Mouse (Mus musculus): Measurements from ENCODE around the gene Ppp1r14c. TPM values are rescaled to one million over a fixed set of nuclear protein-coding genes. Genes with fewer than 3 reads are reported as not detected.

The Ppp1r14c gene
- polyA plus RNA-seq (2015; fragmentation: Nextera tagmentation; extraction: Ambion mirVana) = 1.7 and 2.0 TPM in 2 replicates

GRCm38 (mm10) chr10:3366036-3366869 lies at the start of gene Ppp1r14c:
TSS of gene Ppp1r14c (plus strand) at chr10:3366057.
- H3K27me3 ChIP-seq (replicated peaks; ENCODE audit: control insufficient read depth, insufficient read depth, low read length) = peaks cover 10% of the 10 kb centered on the region
- no peak within 1 kb of the TSS for H3K27ac ChIP-seq (ENCODE audit: low read length)
- H3K9me3 ChIP-seq (ENCODE audit: control insufficient read depth, low read length) = no peaks in the 10 kb centered on the region
- H3K36me3 ChIP-seq (ENCODE audit: control insufficient read depth, insufficient read depth, low read length) = no peaks in the 10 kb centered on the region
- H3K4me2 ChIP-seq (ENCODE audit: low read depth, low read length) = peak within 1 kb of the TSS; percentile 93
- ATAC-seq = peak; percentile 85
- H3K4me1 ChIP-seq (ENCODE audit: control insufficient read depth, insufficient read depth, low read length) = peaks cover 6% of the 10 kb centered on the region
- under 1% methylated on average over 73 of the region's 74 CpGs for whole genome bisulfite sequencing
- peak within 1 kb of the TSS; percentile 62 for H3K9ac ChIP-seq (ENCODE audit: low read depth, low read length)
- H3K4me3 ChIP-seq (ENCODE audit: low read length) = peak within 1 kb of the TSS; percentile 67

DNA sequence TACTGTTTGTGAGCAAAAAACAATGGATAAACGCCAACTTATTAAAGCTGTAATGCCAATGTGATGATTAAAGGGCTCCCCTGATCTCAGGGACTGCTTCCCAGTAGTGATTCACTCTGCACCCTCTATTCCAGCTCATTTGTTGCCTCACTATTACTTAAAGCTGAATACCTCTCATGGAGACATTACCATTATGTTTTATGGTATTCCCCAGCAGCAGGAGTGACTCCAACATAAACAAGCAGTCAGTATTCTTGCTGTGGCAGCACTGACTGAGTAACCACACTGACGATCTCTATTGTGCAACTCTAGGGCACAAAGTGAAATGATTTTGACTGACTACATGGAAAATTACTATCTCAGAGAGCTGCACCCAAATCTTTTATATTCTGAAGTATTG lies 44.5 kb upstream of the Ppp1r14c start:
- 82% methylated on average over 2 of the region's 2 CpGs for WGBS
- H3K9ac ChIP-seq (ENCODE audit: low read depth, low read length) = no peak overlapping the region
- no peaks in the 10 kb centered on the region for H3K27me3 ChIP-seq (replicated peaks; ENCODE audit: control insufficient read depth, insufficient read depth, low read length)
- no peaks in the 10 kb centered on the region for H3K4me1 ChIP-seq (ENCODE audit: control insufficient read depth, insufficient read depth, low read length)
- no peak for ATAC-seq
- no peaks in the 10 kb centered on the region for H3K36me3 ChIP-seq (ENCODE audit: control insufficient read depth, insufficient read depth, low read length)
- H3K4me3 ChIP-seq (ENCODE audit: low read length) = no peak overlapping the region
- 0 out of 2 replicates have a peak, but pooled peaks cover 3% of the 10 kb centered on the region for H3K9me3 ChIP-seq (ENCODE audit: control insufficient read depth, low read length)
- H3K27ac ChIP-seq (ENCODE audit: low read length) = no peak overlapping the region
- H3K4me2 ChIP-seq (ENCODE audit: low read depth, low read length) = no peak overlapping the region

- Histone ChIP-seq H3K9ac (ENCODE audit: low read depth, low read length) (no peak overlapping the region), H3K4me2 (ENCODE audit: low read depth, low read length) (no peak overlapping the region), H3K9me3 (ENCODE audit: control insufficient read depth, low read length) (0 out of 2 replicates have a peak, but pooled peaks cover 3% of the 10 kb centered on the region), H3K27me3 (replicated peaks; ENCODE audit: control insufficient read depth, insufficient read depth, low read length) (no peaks in the 10 kb centered on the region), H3K4me3 (ENCODE audit: low read length) (no peak overlapping the region), H3K27ac (ENCODE audit: low read length) (no peak overlapping the region), H3K36me3 (ENCODE audit: control insufficient read depth, insufficient read depth, low read length) (no peaks in the 10 kb centered on the region), H3K4me1 (ENCODE audit: control insufficient read depth, insufficient read depth, low read length) (no peaks in the 10 kb centered on the region)
- ATAC-seq = no peak
- 74% methylated on average over 1 of the region's 1 CpGs for WGBS
Observed at GRCm38 (mm10) chr10:3325447-3325846, 40.4 kb upstream of the Ppp1r14c start.

DNA sequence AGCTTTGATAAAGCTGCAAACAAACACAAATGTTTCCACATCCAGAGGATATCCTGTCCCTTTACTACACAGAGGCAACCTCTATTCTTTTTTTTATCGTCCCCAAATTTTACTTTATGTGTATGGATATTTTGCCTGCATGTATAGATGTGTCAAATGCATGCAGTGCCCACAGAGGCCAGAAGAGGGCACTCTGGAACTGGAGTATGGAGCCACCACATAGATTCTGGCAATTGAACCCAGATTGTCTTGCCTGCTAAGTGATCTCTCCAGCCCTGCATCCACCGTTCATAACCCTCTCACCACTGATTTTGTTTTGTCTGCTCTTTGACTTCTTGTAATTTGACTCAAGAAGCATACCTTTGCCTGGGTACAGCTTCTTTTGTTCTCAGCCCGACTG lies 33.0 kb upstream of the Ppp1r14c start:
- no peak for ATAC-seq
- no peaks in the 10 kb centered on the region for H3K27me3 ChIP-seq (replicated peaks; ENCODE audit: control insufficient read depth, insufficient read depth, low read length)
- 30% methylated on average over 3 of the region's 3 CpGs for WGBS
- no peak overlapping the region for H3K4me3 ChIP-seq (ENCODE audit: low read length)
- no peaks in the 10 kb centered on the region for H3K36me3 ChIP-seq (ENCODE audit: control insufficient read depth, insufficient read depth, low read length)
- no peak overlapping the region for H3K27ac ChIP-seq (ENCODE audit: low read length)
- no peaks in the 10 kb centered on the region for H3K9me3 ChIP-seq (ENCODE audit: control insufficient read depth, low read length)
- no peaks in the 10 kb centered on the region for H3K4me1 ChIP-seq (ENCODE audit: control insufficient read depth, insufficient read depth, low read length)
- H3K4me2 ChIP-seq (ENCODE audit: low read depth, low read length) = no peak overlapping the region
- no peak overlapping the region for H3K9ac ChIP-seq (ENCODE audit: low read depth, low read length)

GRCm38 (mm10) chr10:3334570-3334969 lies 31.3 kb upstream of the Ppp1r14c start:
- H3K27ac ChIP-seq (ENCODE audit: low read length) = no peak overlapping the region
- no peak for ATAC-seq
- no peaks in the 10 kb centered on the region for H3K36me3 ChIP-seq (ENCODE audit: control insufficient read depth, insufficient read depth, low read length)
- H3K4me2 ChIP-seq (ENCODE audit: low read depth, low read length) = no peak overlapping the region
- no peak overlapping the region for H3K9ac ChIP-seq (ENCODE audit: low read depth, low read length)
- H3K4me3 ChIP-seq (ENCODE audit: low read length) = no peak overlapping the region
- no peaks in the 10 kb centered on the region for H3K9me3 ChIP-seq (ENCODE audit: control insufficient read depth, low read length)
- H3K4me1 ChIP-seq (ENCODE audit: control insufficient read depth, insufficient read depth, low read length) = no peaks in the 10 kb centered on the region
- no peaks in the 10 kb centered on the region for H3K27me3 ChIP-seq (replicated peaks; ENCODE audit: control insufficient read depth, insufficient read depth, low read length)

DNA sequence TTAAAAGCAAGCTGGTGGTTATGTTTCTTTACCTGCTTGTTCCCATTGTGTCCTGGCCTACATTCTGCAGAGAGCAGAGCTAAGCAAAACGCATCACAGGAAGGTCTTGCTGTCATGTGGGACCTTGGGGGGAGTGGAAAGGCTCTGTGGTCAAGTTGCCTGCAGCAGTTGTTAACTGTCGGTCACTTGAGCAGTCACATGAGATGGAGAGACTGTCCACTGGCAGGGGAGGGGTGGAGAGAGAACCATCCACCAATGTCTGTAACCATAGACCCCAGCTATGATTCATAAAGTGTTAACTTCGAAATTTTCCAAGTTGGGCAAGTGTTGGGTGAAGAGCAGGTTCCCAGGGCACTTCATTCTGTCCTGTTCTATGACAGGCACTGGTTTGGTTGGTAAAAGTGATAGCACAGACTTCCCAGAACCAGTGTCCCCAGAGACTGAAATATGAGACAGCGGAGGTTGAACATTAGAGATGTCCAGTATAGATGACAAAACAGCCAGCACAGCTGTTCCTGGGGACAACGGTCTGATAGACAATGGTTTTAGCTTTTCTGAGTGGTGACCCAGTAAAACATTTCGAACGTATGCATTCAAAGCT lies 29.0 kb upstream of the Ppp1r14c start:
- 71% methylated on average over 7 of the region's 7 CpGs for WGBS
- H3K4me3 ChIP-seq (ENCODE audit: low read length) = no peak overlapping the region
- H3K4me1 ChIP-seq (ENCODE audit: control insufficient read depth, insufficient read depth, low read length) = no peaks in the 10 kb centered on the region
- H3K27me3 ChIP-seq (replicated peaks; ENCODE audit: control insufficient read depth, insufficient read depth, low read length) = no peaks in the 10 kb centered on the region
- no peaks in the 10 kb centered on the region for H3K36me3 ChIP-seq (ENCODE audit: control insufficient read depth, insufficient read depth, low read length)
- H3K4me2 ChIP-seq (ENCODE audit: low read depth, low read length) = no peak overlapping the region
- no peak for ATAC-seq
- no peak overlapping the region for H3K9ac ChIP-seq (ENCODE audit: low read depth, low read length)
- H3K9me3 ChIP-seq (ENCODE audit: control insufficient read depth, low read length) = no peaks in the 10 kb centered on the region
- no peak overlapping the region for H3K27ac ChIP-seq (ENCODE audit: low read length)

DNA sequence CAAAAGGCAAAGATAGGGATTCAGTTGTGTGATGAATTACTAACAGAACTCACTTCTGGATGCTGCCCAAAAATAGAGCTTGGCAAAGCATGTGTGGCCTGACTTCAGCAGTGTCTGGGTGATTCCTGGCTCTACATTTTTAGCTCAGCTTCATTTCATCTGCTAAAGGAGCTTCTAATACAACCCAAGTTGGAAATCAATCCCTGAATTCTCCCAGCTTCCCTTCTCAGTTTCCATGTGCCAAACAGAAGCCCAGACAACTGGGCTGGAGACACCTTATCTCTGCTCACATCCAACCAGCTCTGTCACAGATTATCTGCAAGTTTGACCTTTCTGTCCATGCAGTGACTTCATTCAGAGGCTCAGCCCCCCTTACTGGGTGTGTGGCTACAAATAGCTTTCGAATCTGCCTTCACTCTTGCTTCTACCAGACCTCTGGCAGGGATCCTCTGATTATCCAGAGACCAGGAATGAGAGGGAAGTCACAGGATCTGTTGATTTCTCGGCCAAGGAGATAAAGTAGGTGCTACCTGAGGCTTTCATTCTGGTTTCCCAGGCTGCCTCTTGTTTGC lies 28.4 kb upstream of the Ppp1r14c start:
- ATAC-seq = no peak
- no peaks in the 10 kb centered on the region for H3K9me3 ChIP-seq (ENCODE audit: control insufficient read depth, low read length)
- WGBS = 38% methylated on average over 2 of the region's 2 CpGs
- no peaks in the 10 kb centered on the region for H3K27me3 ChIP-seq (replicated peaks; ENCODE audit: control insufficient read depth, insufficient read depth, low read length)
- H3K4me2 ChIP-seq (ENCODE audit: low read depth, low read length) = no peak overlapping the region
- no peak overlapping the region for H3K4me3 ChIP-seq (ENCODE audit: low read length)
- H3K27ac ChIP-seq (ENCODE audit: low read length) = no peak overlapping the region
- no peak overlapping the region for H3K9ac ChIP-seq (ENCODE audit: low read depth, low read length)
- no peaks in the 10 kb centered on the region for H3K4me1 ChIP-seq (ENCODE audit: control insufficient read depth, insufficient read depth, low read length)
- H3K36me3 ChIP-seq (ENCODE audit: control insufficient read depth, insufficient read depth, low read length) = no peaks in the 10 kb centered on the region

GRCm38 (mm10) chr10:3345706-3346105 lies 20.2 kb upstream of the Ppp1r14c start:
- 56% methylated on average over 5 of the region's 5 CpGs for WGBS
- Histone ChIP-seq H3K36me3 (ENCODE audit: control insufficient read depth, insufficient read depth, low read length) (no peaks in the 10 kb centered on the region), H3K27ac (ENCODE audit: low read length) (no peak overlapping the region), H3K9me3 (ENCODE audit: control insufficient read depth, low read length) (no peaks in the 10 kb centered on the region), H3K27me3 (replicated peaks; ENCODE audit: control insufficient read depth, insufficient read depth, low read length) (no peaks in the 10 kb centered on the region), H3K4me2 (ENCODE audit: low read depth, low read length) (no peak overlapping the region), H3K4me3 (ENCODE audit: low read length) (no peak overlapping the region), H3K4me1 (ENCODE audit: control insufficient read depth, insufficient read depth, low read length) (no peaks in the 10 kb centered on the region), H3K9ac (ENCODE audit: low read depth, low read length) (no peak overlapping the region)
- ATAC-seq = no peak

- Histone ChIP-seq H3K9me3 (ENCODE audit: control insufficient read depth, low read length) (no peaks in the 10 kb centered on the region), H3K27me3 (replicated peaks; ENCODE audit: control insufficient read depth, insufficient read depth, low read length) (no peaks in the 10 kb centered on the region), H3K4me3 (ENCODE audit: low read length) (no peak overlapping the region), H3K9ac (ENCODE audit: low read depth, low read length) (no peak overlapping the region), H3K4me2 (ENCODE audit: low read depth, low read length) (no peak overlapping the region), H3K36me3 (ENCODE audit: control insufficient read depth, insufficient read depth, low read length) (no peaks in the 10 kb centered on the region), H3K4me1 (ENCODE audit: control insufficient read depth, insufficient read depth, low read length) (no peaks in the 10 kb centered on the region), H3K27ac (ENCODE audit: low read length) (no peak overlapping the region)
- 67% methylated on average over 1 of the region's 1 CpGs for WGBS
- ATAC-seq = no peak
Observed at GRCm38 (mm10) chr10:3359531-3359930, 6.3 kb upstream of the Ppp1r14c start.

All from intestine, embryonic 16.5 days (tissue).